Mouse (Mus musculus): ENCODE measurements at regions not wholly inside any gene's neighbourhood (a gene's known extent, or its start where the extent isn't known, plus 50 kb on each side); places are given as distances from the start of the nearest gene placed in this dataset.

DNA sequence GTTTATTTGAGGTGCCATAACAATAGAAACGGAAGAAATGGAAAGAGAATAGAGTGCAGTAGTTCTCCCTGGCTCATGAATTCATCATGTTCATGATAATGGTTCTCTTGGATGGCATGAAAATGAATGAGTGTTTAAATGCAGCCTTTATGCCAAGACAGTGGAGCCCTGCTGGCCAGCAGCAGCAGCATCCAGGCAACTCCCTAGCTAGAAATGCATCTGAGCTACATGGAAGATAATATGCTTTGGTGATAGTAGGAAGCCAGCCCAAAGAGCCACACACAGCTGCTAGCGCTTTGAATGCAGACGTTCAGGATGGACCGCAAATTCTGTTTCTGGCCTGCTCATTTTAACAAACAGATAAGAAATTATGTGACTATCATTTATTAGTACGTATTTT, 60.4 kb upstream of the Thsd7a start:
- no peak for DNase-seq (ENCODE audit: extremely low read depth, insufficient read length, low spot score)
